Mouse (Mus musculus): ENCODE results near the gene A730015C16Rik.

Gene A730015C16Rik

DNA sequence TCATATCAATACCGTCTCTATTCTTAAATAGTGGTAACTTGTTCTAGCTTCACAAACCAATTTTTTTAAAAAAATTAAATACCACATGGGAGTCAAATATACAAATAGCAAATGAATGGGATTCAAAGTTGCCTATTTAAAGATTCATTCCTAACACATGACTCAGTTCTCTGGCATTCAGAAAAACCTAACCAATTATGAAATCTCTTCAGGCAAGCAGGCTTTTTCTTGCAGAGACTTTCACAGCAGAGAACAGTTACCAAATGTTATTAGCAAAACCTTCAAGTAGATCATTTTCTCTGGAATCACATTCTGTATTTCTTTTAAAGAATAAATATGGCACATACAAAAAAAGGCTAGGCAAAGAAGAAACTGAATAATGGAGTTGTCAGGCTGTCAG lies 17.7 kb downstream of the A730015C16Rik start:
- in situ Hi-C loops (cut with MboI, MseI): no loop called here

DNA sequence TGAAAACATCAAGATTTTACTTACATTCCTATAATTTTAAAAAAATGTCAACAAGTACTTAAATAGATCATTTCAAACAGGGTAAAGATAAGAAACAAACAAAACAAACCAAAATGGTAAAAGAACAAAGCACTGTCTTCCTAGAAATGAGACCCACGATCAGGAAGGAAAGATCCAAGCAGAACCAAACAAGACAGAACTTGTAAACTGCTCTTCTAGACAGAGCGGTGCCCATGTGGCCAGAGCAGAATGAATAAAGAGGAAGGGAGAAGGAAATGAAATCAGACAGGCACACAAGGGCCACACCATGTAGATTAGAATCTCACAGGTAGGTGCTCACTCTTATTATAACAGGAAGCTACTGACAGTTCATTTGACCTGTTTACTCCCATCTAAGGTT lies 21.8 kb downstream of the A730015C16Rik start:
- in situ Hi-C loops (cut with MboI, MseI): no loop called here

DNA sequence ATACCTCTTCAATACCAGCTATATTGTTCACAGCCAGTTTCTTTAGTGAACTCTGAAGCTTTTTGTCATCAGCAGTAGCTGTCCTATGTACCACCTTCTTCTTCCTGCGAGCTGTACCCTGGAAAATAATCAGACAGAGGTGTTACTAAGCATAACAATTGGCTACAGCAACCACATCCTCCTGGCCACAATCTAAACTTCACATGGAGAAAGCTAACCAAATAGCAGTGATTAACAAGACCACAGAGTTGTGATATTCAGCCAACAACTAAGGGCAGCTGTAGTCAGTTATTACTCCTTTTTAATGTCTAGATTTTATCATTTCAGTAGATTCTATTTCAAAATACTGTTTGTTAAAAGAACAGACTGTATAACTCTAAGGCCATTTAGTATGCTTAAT lies 22.3 kb downstream of the A730015C16Rik start:
- in situ Hi-C loops (cut with MboI, MseI): no loop called here

DNA sequence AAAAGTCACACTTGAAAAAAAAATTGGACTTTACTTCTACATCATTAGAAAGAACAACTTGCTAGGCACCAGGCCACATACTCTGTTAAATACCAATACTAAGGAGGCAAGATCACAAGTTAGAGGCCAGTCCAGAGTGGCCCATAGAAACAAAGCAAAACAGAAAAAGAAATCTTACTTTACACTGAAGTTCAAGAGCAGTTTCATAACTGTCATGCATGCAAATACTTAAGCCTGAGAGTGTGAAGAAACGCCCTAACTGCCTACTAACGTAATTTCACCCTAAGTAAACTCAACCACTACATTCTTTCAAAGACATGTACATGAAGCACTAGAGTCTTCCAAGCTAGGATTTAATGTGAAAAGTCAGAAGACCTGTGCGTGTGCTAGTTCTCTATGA lies 22.7 kb downstream of the A730015C16Rik start:
- in situ Hi-C loops (cut with MboI, MseI): no loop called here

DNA sequence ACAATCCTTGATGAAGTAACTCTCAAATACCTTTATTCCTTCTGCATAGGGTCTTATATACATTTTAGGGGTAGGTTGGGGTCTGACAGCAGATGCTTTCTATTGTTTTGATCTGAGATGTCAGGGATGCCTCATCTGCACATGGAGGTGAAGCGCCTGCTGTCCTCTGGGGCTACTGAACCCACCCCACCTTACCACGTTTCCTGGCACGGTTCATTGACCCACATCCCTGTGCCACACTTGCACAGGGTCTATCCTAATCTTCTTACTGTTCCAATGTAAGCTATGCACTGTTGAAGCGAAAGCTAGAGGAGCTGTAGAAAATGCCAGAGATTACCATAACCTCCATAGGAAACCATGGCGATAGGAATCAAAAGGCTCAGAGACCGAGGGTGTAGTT lies 36.9 kb downstream of the A730015C16Rik start:
- in situ Hi-C loops (cut with MboI, MseI): no loop called here

DNA sequence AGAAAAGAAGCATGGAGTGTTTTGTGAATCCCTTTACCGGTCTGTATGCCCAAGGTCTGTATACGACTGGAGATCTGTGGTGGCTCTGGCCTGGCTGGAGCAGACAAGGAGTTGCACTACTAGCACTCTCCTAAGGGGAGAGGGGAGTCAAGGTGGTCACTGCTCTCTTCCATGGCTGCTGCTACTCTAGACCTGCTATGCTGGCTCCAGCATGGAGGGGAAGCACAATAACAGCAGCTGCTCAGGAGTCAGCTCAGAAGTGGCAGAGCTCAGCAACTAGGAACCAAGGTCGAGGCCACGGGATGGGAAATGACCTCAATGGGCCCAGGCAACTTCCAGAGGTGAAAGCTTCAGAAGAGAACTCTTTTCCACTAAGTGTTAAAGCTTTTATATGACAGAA lies 37.3 kb downstream of the A730015C16Rik start:
- in situ Hi-C loops (cut with MboI, MseI): no loop called here

DNA sequence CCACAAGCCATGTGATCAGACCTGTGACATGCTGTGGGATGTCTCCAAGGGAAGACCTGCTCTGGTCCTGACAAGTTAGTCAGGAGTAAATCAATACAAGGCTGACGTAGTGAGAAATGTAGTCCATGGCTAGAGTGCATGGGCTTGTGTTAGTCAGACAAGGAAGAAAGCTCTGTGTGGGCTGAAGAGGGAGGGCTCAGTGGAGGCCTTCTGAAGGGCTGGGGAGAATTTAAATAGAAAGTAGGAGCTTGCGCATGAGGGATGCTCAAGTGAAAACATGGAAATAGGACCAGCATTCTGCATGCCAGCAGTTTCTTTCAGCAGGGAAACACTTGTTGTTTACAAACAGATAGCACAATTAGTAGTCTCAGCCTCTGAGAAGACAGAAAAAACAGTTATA lies 44.9 kb downstream of the A730015C16Rik start:
- in situ Hi-C loops (cut with MboI, MseI): no loop called here

DNA sequence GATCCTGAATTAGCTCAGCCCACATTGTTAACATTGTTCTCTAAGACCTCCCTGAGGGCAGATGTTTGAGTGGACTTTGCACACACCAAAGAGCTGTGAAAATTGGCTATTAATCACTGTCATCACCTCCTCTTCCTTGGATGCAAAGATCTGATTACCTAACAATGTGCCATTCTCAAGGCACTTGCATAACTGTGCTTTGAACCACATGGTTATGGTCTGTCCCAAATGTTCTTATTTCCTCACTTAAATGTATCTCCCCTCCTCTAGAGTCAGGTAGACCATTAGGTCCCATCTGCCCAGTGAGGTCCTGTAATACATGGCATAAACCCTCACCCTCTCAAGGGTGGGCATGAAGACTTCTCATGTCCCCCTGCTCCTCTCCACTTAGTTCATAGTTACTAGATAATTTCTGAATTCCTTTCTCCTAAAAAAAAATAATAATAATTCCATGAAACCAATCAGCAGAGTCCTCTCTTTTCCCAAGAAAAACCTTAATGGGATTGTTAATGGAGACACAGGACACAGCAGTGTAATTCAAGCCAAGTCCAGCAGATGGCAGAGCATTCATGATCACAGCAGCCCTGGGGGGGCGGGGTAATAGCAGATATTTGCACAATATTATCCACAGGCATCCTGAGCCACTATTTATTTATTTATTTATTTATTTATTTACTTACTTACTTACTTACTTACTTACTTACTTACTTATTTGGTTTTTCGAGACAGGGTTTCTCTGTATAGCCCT lies 50.2 kb downstream of the A730015C16Rik start:
- in situ Hi-C loops (cut with MboI, MseI): no loop called here
